10 mouse cellular contexts compared by ENCODE assay signal in genomic region chr1:155038631-155039625, GRCm38 (mm10).
A peak's percentile ranks its signal among the peaks of the same experiment; 100 is the strongest.
DNase-seq lines count a peak whose midpoint lies in the region; ATAC-seq and TF ChIP-seq lines count a peak whose summit lies in the region.
"Had no signal": no experiment of that assay in that cellular context is flagged by ENCODE, and none has a peak within 500 bp of the region (broad histone marks: within the 10 kb centered on the region; RNA-seq: fewer than 3 reads in every experiment).

No protein-coding gene starts in this region.

- H3K9me3 ChIP-seq in forebrain, embryonic 15.5 days = no peaks in the 10 kb centered on the region
- no peaks in the 10 kb centered on the region for H3K9me3 ChIP-seq in forebrain, embryonic 12.5 days
- no peaks in the 10 kb centered on the region for H3K9me3 ChIP-seq in liver, embryonic 11.5 days (ENCODE audit: control insufficient read depth, low read length)
- H3K9me3 ChIP-seq in midbrain, embryonic 16.5 days (replicated peaks; ENCODE audit: control insufficient read depth, low read length, poor library complexity, severe bottlenecking) = no peaks in the 10 kb centered on the region
- H3K9me3 ChIP-seq: embryonic facial prominence, embryonic 12.5 days; limb, embryonic 15.5 days had no signal

- no peak for ATAC-seq in forebrain, embryonic 15.5 days (replicated peaks)
- ATAC-seq in forebrain, embryonic 12.5 days (ENCODE audit: low FRiP score) = no peak
- ATAC-seq in liver, embryonic 11.5 days (replicated peaks; ENCODE audit: low FRiP score) = peak; percentile 95
- ATAC-seq in midbrain, embryonic 16.5 days = no peak

- no peak for DNase-seq in thymus, adult 2 months
- DNase-seq in thymus, postnatal 0 days (ENCODE audit: low spot score) = no peak
- peak; percentile 48 for DNase-seq in liver, embryonic 11.5 days (ENCODE audit: low spot score)
- no peak for DNase-seq in adrenal gland, postnatal 36 days
- no peak for DNase-seq in gastrocnemius, postnatal 25 days

- H3K9ac ChIP-seq in forebrain, embryonic 15.5 days (replicated peaks) = no peak overlapping the region
- no peak overlapping the region for H3K9ac ChIP-seq in forebrain, embryonic 12.5 days
- peak overlapping the region; percentile 55 for H3K9ac ChIP-seq in liver, embryonic 11.5 days (ENCODE audit: low read depth, low read length)
- no peak overlapping the region for H3K9ac ChIP-seq in midbrain, embryonic 16.5 days (ENCODE audit: low read depth, low read length)
- H3K9ac ChIP-seq: embryonic facial prominence, embryonic 12.5 days; limb, embryonic 15.5 days had no signal

- TF ChIP-seq CTCF in thymus, adult 2 months (IDR thresholded peaks at IDR 0.05; ENCODE audit: borderline replicate concordance, control insufficient read depth, extremely low read depth, insufficient read depth, low read length, poor library complexity) = no peak

- H3K4me3 ChIP-seq in forebrain, embryonic 15.5 days = no peak overlapping the region
- no peak overlapping the region for H3K4me3 ChIP-seq in forebrain, embryonic 12.5 days (replicated peaks)
- H3K4me3 ChIP-seq in thymus, adult 2 months (ENCODE audit: control insufficient read depth, insufficient read depth, low read length) = no peak overlapping the region
- no peak overlapping the region for H3K4me3 ChIP-seq in liver, embryonic 11.5 days (ENCODE audit: low read depth, low read length)
- no peak overlapping the region for H3K4me3 ChIP-seq in midbrain, embryonic 16.5 days (ENCODE audit: low read depth, low read length)
- H3K4me3 ChIP-seq: embryonic facial prominence, embryonic 12.5 days; limb, embryonic 15.5 days had no signal

- WGBS in forebrain, embryonic 15.5 days = 70% methylated on average over 11 of the region's 11 CpGs
- 82% methylated on average over 11 of the region's 11 CpGs for WGBS in forebrain, embryonic 12.5 days
- 57% methylated on average over 11 of the region's 11 CpGs for WGBS in thymus, adult 2 months
- 30% methylated on average over 11 of the region's 11 CpGs for WGBS in liver, embryonic 11.5 days
- WGBS in midbrain, embryonic 16.5 days = 71% methylated on average over 11 of the region's 11 CpGs

- no peaks in the 10 kb centered on the region for H3K36me3 ChIP-seq in forebrain, embryonic 15.5 days
- H3K36me3 ChIP-seq in forebrain, embryonic 12.5 days (replicated peaks) = no peaks in the 10 kb centered on the region
- no peaks in the 10 kb centered on the region for H3K36me3 ChIP-seq in thymus, adult 2 months (ENCODE audit: control insufficient read depth, insufficient read depth, low read length)
- H3K36me3 ChIP-seq in liver, embryonic 11.5 days (ENCODE audit: control insufficient read depth, insufficient read depth, low read length) = no peaks in the 10 kb centered on the region
- no peaks in the 10 kb centered on the region for H3K36me3 ChIP-seq in midbrain, embryonic 16.5 days (ENCODE audit: control insufficient read depth, insufficient read depth, low read length)
- H3K36me3 ChIP-seq: embryonic facial prominence, embryonic 12.5 days; limb, embryonic 15.5 days had no signal

- peak overlapping the region; percentile 35; the same call in 1 of the 2 replicates for H3K27ac ChIP-seq in forebrain, embryonic 15.5 days (replicated peaks)
- H3K27ac ChIP-seq in forebrain, embryonic 12.5 days = no peak overlapping the region
- peak overlapping the region; percentile 80 for H3K27ac ChIP-seq in thymus, adult 2 months (ENCODE audit: control insufficient read depth, insufficient read depth, low read length)
- peak overlapping the region; percentile 93 for H3K27ac ChIP-seq in liver, embryonic 11.5 days (ENCODE audit: low read depth, low read length)
- H3K27ac ChIP-seq in midbrain, embryonic 16.5 days (ENCODE audit: low read length) = no peak overlapping the region
- H3K27ac ChIP-seq: embryonic facial prominence, embryonic 12.5 days; limb, embryonic 15.5 days had no signal

- H3K4me1 ChIP-seq in forebrain, embryonic 15.5 days = no peaks in the 10 kb centered on the region
- peaks cover 5% of the 10 kb centered on the region; the same call in 1 of the 2 replicates for H3K4me1 ChIP-seq in forebrain, embryonic 12.5 days
- H3K4me1 ChIP-seq in thymus, adult 2 months (replicated peaks; ENCODE audit: control insufficient read depth, insufficient read depth, low read length) = peaks cover 22% of the 10 kb centered on the region
- peaks cover 40% of the 10 kb centered on the region for H3K4me1 ChIP-seq in liver, embryonic 11.5 days (replicated peaks; ENCODE audit: control insufficient read depth, insufficient read depth, low read length)
- H3K4me1 ChIP-seq in midbrain, embryonic 16.5 days (ENCODE audit: control insufficient read depth, insufficient read depth, low read length) = no peaks in the 10 kb centered on the region; the same call in 1 of the 2 replicates

- H3K4me2 ChIP-seq in forebrain, embryonic 15.5 days (replicated peaks) = no peak overlapping the region
- H3K4me2 ChIP-seq in forebrain, embryonic 12.5 days = no peak overlapping the region
- peak overlapping the region; percentile 50 for H3K4me2 ChIP-seq in liver, embryonic 11.5 days
- H3K4me2 ChIP-seq in midbrain, embryonic 16.5 days (ENCODE audit: low read length) = no peak overlapping the region
- H3K4me2 ChIP-seq: embryonic facial prominence, embryonic 12.5 days; limb, embryonic 15.5 days had no signal

- no peak for TF ChIP-seq POLR2A in thymus, adult 2 months (IDR thresholded peaks at IDR 0.05; ENCODE audit: control insufficient read depth, extremely low read depth, insufficient read depth, low read length, poor library complexity)

- no peaks in the 10 kb centered on the region for H3K27me3 ChIP-seq in forebrain, embryonic 15.5 days
- H3K27me3 ChIP-seq in forebrain, embryonic 12.5 days = no peaks in the 10 kb centered on the region
- no peaks in the 10 kb centered on the region for H3K27me3 ChIP-seq in thymus, adult 2 months (ENCODE audit: control insufficient read depth, insufficient read depth, low read length)
- H3K27me3 ChIP-seq in liver, embryonic 11.5 days (replicated peaks; ENCODE audit: control insufficient read depth, insufficient read depth, low read length) = no peaks in the 10 kb centered on the region
- no peaks in the 10 kb centered on the region for H3K27me3 ChIP-seq in midbrain, embryonic 16.5 days (ENCODE audit: control insufficient read depth, insufficient read depth, low read depth, low read length)
- H3K27me3 ChIP-seq: embryonic facial prominence, embryonic 12.5 days; limb, embryonic 15.5 days had no signal

Comparison
In these comparisons a context has a peak if more than half of its experiments do, and no peak if none do; other contexts are left out.
1. H3K27ac ChIP-seq: peak in forebrain, embryonic 15.5 days (single experiment), thymus, adult 2 months (single experiment) and liver, embryonic 11.5 days (single experiment); none in forebrain, embryonic 12.5 days (single experiment) and midbrain, embryonic 16.5 days (single experiment).